Mouse (Mus musculus): ENCODE data around the gene Clic6.
"Not testable (repeated sequence)": the region's sequence is repeated elsewhere in the genome, so short reads cannot be mapped to it uniquely, and the experiment has no call there.

Clic6 gene

DNA sequence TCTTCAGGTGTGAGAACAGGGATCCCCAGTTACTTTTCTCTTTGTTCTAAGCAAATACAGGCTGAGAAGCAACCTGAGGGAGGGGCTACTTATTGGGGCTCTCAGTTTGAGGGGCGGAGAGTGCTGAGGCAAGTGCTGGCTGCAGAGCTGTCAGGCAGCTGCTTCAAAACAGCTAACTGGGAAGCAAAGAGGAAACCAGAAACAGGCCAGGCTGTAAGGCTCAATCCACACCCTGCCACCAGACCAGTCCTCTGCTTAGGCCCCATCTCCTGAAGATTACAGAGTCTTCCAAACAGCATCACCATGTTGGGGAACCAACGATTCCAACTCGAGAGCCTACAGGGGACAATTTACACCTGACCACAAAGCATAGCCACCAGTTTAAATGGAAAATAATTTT, 12.6 kb upstream of the Clic6 start:
- no peak for DNase-seq

DNA sequence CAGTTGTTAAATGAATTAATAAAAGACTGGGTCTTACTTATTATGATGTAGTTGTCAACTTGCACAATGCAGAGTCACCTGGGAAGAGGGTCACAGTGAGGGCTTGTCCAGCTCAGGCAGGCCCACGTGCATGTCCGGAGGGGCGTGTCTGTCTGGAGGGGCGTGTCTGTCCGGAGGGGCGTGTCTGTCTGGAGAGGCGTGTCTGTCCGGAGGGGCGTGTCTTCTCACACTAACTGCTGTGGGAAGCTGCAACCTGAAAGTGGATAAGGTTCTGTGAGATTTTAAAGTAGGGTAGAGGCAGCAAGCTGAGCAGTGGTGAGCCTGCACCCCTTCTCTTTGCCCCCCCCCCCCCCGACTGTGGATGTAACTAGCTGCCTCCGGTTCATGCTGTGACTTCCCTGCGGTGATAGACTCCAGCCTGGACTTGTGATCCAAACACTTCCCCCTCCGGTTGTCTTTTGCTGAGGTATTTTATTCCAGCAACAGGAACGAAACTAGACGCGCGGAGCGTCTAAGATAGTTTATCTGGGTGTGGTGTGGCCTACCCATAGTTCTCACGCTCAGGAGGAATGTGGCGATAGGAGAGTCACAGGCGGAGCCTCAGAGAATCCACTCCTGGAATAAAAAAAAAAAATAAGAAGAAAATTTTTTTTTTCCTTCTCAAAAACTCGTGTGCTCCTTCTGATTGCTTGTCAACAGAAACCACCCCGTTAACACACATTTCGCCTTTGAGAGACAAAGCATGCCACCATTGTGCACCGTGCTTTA, 10.3 kb upstream of the Clic6 start:
- no peak for DNase-seq

DNA sequence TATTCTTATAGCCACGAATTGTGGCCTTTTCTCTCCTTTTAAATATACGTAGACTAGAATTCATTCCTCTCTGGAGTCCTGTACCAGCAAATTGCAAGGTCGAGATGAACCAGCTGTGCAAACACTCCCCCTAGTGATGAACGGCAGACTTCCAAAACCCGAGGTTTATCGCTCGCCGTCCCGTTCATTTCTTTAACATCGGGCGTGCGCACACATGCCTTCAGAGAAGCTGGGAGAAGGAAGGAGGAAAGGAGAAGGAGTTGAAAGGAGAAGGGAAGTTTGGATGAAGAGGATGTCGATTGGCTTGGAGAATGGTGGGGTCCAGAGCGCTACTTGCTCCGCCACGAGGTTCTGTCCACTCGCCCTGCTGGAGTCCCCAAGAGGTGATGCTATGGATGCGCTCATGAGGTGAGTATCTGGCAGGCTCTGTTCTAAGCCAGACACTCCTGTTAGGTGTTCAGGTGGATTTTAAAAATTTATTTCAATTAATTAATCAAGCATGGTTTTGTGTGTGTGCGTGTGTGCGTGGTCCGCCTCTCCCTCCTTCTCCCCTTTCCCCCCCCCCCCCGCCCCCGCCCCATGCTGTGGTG, 6.9 kb upstream of the Clic6 start:
- peak; percentile 58 to 66 for DNase-seq

DNA sequence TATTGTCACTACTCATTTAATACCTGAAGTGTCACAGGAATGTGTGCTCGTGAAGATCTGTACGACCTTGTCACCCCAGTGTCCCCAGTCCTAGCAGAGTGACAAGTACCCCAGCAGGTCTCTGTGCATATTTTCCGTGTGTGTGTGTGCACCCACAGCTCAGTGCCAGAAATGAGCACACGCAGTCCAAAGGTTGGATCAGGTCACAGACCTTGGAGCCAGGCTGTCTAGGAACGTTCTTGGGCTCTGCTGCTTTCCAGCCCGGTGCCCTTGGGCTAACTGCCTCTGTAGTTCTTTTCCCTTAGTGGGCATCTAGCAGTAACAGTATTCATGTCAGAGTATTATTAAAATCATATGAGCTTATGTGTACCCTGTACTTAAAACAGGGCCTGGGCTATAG, 1.6 kb downstream of the Clic6 start:
- DNase-seq, result no peak

DNA sequence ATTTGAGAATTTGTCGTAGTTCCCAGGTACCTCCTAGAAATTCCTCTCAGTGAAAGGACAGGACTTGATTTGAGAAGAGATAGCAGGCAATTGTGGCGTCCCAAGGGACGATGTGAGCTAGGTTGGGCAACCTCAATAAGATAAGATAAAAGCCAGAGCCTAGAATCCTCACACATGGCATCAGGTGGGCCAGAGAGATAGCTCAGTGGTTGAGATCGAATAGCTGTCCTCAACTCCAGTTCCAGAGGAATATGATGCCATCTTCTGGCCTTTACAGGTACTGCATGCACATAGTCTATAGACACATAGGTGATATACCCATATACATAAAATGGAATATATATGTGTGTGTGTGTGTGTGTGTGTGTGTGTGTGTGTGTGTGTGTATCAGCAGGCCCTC, 2.0 kb downstream of the Clic6 start:
- DNase-seq, result peak; percentile 29 to 30

DNA sequence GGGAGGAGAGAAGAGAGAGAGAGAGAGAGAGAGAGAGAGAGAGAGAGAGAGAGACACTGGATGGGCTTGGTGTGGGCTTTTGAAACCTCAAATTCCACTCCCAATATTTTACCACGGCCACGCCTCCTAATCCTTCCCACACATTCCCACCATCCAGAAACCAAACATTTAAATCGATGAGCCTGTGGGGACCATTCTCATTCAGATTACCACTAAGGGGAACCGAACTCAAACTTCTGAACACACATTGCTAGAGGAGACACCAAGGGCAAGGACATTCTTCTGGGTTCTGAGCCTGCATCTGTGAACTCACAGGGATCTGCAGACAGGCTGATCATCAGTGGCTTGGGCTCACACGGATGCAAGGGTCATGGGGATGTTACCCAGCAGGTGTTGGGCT, 2.9 kb downstream of the Clic6 start:
- no peak for DNase-seq

DNA sequence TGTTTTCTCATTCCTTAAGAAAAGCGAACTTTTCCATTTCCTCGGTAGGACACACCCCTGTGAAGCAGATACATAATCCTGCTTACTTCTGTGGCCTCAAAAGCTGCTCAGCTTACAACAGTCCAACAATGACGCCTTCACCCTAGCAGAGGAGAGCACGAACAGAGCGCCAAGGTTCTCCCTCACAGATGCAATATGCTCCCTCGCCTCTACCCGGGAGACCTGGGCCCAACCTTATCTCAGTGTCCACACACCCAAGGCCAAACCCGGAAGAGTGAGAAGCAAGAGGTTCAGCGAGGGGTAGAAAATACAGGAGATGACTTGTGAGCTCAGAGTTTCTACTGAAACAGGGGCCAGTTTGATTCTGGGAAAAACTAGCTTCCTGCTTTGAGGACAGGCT, 3.8 kb downstream of the Clic6 start:
- no peak for DNase-seq

DNA sequence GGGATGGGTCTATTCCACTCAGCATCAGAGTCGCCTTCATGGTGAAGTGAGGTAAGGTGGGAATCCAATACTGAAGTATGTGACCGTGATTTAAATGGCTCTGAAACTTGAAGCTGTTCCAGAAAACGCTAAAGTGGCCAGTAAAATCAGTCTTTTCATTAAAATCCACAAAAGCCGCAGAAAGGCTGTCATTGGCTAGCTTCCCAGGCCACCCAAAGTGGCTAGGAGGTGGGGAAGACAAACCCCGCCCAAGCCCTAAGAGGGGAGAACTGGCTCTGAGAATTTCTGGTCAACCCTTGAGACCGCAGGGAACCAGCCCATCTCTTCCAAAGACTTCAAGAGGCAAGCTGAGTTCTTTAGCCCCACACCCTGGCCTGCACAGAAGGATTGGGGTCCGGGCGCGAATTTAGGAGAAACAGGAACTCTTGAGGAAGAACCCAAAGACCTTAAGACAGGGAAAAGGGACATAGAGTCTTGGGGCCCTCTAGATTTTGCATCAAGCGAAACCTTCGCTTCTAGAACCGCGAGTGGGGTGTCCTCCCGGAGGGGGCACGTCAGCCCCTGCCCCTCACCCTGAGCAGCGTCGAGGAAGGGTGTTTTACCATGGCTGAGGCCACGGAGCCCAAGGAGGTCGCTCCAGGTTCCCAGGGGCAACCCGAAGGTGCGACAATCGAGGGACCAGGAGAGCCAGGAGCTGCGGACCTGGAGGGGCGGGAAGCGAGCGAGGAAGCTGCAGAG, 12.5 kb downstream of the Clic6 start:
- DNase-seq, result no peak

DNA sequence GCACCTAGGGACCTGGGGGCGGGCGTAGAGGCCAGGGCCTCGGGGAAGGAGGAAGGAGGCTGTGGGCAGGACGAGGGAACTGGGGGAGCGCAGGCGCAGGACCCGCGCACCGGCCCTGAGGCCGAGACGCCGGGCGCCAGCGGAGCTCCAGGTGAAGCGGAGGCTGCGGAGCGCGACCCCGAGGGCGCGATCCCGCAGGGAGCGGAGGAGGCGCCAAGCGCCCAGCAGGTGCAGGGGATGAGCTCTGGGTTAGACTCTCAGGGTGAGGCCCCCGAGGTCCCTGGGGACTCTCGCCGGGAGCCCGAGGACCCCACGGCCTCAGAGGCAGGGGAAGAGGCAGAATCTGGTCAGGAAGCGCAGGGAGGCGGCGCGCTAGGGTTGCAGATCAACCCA, 13.0 kb downstream of the Clic6 start:
- no peak for DNase-seq

DNA sequence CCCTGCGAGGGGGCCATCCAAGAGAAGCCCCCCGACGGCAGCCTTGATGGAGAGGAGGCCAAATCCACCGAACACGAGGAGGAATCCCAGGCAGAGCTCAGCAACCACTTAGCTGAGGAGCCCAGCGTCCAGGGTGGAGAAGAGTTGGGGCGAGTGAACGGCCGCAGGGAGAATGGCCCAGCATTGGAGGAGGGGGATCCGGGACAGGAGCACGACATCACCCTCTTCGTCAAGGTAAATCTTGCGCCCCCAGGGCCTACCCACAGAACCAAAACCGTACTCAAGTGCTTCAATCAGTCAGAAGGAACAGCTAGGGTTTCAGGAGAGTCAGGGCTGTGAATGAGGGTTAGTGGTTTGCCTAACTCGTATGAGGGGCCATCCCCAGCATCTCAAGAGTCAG, 13.8 kb downstream of the Clic6 start:
- no peak for DNase-seq

DNA sequence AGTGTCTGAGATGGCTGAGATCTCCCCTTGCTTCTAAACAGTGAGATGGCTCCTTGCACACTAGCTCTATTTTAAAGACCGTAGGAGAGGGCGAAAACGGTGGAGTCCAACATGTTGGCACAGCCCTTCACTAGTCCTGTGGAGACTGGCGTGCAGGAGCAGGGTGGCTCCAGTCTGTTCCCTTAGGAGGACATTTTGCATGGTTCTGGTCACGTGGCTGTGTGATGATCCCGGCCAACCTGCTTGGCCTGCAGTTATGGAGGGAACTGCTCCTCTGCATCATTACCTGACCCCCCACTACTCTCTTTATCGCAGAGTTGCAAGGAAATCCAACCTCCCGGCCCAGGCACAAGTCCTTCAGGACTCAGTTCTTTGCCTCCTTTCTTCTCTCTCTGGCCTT, 15.0 kb downstream of the Clic6 start:
- DNase-seq, result no peak

DNA sequence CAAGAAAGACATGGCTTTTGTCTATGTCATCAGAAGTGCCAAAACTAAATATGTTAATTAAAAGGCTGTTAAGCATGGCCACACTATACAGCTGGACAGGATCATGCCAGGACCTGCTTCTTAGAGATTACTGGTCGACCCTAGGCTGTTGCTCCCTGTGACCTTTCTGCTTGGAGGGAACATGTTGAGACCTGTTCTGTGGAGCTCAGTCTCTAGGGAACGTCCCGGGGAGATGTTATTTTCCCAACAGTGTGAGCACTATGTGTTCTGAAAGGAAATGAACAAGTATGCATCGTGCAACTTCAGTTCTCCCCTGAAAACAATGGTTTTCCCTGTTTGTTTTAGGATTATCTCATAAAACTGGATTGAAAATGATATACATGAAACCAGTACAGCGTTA, 17.6 kb downstream of the Clic6 start:
- no peak for DNase-seq

DNA sequence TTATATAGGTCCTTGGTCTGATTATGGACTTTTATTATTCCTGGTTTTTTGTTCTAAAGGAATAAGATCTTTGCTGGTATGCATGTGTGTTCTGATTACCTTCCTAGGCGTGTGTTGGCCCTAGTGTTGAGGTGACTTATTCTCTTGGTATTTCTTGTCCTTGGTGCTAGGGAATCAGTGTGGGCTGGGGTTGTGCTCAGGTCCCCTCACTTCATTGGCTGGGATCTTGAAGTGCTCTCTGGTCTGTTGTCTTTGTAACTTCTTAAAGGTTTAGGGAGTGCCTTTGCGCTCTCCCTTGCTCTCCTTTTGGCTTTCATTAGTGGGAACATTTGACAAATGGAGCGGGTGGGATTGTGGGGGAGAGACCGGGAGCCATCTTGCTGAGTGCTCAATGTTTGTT, 22.0 kb downstream of the Clic6 start:
- DNase-seq, result no peak

DNA sequence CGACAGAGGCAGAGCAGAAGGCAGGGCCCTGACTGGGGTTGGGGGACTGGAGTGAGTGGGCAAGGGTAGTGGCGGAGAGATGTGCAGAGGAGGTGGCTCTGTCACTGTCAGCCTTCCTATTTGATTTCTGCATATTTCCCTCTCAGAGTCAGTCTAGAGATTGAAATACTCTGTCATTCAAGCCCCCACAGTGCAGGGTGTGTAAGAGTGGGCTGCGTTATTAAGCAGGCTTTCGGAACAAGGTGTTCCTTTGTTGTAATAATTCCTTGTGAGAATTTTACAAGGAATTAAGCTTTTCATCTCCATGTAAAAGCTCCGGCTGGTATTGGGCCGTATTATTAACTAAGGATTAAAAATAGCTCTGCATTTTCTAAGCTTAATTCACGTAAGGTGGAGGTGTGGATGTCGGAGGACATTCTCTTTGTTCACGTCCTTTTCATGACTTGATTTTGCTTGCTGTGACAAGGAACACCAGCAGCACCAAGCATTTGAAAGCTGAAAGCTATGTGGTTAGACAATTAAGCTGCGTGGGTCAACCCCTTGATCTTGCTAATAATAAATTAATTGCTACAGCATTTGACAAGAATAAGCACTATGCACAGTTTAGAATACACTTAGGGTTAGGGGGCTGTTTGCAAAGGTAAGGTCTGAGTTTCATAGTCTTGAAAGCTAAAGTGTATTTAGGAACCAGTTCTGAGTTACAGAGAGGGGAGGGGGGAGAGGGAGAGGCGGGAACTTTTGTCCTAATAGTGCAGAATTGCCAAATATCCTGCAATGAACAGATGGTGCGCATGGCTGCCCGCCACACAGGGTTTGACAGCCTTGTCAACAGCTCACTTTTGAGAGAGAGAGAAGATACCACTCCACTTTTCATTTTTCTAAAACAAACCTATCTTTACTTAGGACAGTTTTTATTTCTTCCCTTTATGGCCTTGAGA, 25.6 kb downstream of the Clic6 start:
- peak; percentile 16 to 34 for DNase-seq

DNA sequence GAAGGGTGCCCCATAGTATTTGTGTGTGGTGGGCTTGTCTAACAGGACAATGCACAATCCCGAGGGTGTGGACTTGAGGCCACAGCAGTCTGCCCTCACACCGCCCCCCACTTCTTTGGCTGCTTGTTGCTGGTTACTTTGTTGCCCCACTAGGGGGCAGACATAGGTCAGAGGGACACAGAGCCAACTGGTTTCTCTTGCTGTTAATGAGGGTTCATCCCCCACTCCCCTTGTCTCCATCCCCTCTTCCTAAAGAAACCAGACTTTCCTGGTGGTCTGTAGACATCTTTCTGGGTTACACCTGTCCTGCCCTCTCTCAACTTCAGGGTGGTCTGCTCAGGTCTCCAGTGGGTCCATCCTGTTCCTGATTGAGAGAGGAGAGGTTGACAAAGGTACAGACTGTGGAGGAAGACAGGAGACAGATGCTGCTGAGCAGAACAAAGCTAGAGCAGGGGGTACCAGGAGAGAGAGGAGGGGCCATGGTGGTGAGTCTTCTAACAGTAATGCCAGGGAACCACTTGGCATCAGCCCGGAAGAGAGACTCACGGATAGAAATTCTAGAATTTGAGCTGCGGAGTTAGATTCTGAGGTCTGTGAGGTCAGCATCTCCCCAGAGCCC, 26.3 kb downstream of the Clic6 start:
- peak; percentile 11 to 26 for DNase-seq

DNA sequence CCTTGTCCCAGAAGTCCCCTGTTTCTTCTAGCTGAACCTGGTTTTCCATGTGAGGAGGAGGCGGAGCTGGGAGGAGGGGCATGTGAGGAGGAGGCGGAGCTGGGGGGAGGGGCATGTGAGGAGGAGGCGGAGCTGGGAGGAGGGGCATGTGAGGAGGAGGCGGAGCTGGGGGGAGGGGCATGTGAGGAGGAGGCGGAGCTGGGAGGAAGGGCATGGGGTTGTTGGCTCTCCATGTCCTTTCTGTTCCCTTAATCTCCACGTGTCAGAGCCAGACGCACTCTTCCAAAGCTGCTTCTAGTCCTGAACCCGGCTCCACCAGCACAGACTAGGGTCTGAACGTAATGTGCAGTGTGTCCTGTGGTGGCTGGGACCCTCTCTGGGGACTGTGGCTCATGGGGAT, 29.4 kb downstream of the Clic6 start:
- not testable (repeated sequence) for DNase-seq

DNA sequence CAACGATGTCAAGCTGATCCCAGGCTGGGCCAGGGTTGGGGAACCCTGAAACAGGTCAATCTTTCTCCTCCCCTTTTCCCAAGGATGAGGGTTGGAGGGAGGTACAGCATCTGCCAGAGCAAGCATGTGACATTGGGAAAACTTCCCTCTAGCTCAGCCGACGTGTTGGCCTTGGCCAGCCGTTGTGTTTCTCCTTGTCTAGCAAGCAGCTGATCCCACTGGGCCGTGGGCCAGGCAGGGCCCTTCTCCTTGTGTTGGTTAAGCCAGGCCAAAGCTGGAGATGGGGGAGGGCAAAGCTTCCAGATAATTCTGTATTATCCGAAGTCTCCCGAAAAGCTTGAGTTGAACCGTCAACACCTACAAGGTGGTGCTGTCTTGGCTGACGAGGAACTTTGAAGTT, 30.6 kb downstream of the Clic6 start:
- DNase-seq, result no peak

DNA sequence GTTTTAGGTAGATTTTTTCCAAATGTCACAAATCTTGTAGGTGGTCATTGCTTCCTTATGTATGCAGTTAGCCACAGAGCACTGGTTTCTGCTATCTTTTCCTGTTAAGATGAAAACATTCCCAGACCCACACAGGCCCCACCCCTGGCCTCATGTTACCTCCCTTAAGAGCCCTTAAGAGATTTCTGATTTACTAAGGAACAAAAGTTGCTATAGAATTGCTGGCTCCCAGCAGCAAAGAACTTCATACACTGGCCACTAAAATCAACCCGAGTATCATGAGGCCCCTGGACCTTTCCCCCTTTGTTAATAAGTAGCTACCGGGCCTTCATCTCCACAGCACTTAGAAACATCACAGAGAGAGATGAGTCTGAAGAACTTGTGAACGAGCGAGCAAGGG, 33.2 kb downstream of the Clic6 start:
- no peak for DNase-seq

DNA sequence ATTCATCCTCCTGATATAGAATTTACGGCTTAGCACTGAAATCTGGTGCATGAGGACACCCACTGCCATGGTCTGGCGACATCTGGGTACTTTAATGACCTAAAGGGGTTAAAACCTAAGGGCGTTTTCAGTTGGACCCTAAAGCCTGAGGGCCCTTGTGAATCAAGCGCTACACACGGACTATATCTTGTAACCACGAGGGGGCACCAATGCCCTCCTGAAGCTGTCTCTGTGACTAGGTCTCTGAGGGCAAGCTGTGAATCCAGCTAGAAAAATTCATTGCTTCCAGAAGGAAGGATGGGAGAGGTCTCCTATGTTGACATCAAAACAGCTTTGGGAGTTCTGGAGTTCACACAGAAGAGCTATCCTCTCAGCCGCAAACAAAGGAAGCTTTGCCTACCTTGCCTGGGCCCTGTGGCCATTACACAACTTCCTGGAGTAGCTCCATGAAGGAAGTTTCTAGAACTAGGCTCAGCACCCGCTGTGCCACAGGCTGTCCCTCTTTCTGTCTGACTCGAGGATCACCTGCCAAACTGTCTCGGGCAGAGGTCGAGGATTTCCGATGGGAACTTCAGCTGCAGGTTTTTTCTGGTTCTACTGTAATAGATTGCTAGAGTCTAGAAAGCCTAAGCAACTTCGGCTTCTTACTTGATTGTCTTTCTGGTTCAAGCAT, 34.4 kb downstream of the Clic6 start:
- peak; percentile 9 to 30 for DNase-seq

DNA sequence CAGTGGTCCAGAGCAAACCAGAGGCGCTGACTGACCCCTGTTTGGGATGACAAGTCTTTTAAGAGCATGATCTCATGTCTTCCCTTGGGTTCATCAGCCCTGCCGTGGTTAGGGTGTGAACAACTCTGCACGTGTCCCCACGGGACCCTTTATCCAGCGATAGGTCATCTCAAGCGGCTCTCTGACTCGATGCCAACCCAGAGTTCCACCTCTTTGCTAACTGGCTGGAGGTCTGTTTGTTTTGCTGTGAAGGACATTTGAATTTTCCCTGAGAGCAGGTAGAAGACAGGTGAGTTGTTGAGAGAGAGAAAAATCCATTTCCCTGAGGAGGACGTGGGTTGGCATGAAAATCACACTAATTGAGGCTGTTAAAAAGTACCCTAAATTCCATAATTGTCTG, 37.8 kb downstream of the Clic6 start:
- no peak for DNase-seq

DNA sequence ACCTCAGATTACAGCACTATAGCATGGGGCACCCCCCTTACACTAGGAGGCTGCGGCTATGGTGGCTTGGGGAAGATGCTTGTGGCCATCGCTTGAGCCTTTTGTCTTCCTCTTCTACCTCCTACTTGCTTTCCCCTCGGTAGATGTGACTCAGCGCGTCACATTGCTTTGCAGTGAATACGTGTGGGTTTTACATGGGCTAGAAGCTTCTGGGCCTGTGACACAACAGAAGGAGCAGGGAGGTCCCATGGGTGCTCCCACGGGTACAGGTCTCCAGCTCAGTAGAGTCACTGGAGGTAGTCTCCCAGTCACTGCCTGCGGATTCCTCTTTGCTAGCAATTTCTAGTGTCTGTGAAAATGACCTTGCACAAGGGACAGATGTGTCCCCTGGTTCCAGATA, 39.1 kb downstream of the Clic6 start:
- no peak for DNase-seq

DNA sequence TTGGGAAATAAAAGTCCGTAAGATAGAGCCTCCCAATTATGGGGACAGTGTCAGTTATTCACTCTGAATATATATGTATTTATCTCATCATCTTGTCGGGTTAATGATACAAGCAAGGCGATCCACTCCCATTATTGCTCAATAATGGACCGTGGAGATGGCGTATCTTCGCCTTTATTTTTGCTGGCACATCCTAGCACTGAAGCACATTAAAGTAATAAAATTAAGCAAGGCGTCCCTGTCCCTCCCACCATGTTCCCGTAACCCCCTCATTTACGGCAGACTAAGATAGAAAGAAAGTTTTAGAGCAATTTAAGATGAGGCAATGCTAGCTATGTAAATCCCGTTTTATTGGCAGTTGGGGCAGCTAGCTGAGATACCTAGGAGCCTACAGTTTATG, 40.4 kb downstream of the Clic6 start:
- no peak for DNase-seq
